Mouse (Mus musculus) cerebellum, adult 2 months (tissue): ENCODE results near the gene Hat1.
"Not testable (repeated sequence)": the region's sequence is repeated elsewhere in the genome, so short reads cannot be mapped to it uniquely, and the experiment has no call there.

Source experiments
- CTCF ChIP-seq: fragments of 200-500 bp; IDR thresholded peaks from 2 replicates; pipeline ENCODE4 v1.5.1; 2011; ENCODE audit warnings: low read depth, mild to moderate bottlenecking, control low read depth, low read length, moderate library complexity, borderline replicate concordance; ENCODE audit not compliant: insufficient read depth
- POLR2A ChIP-seq: fragments of 200-500 bp; IDR thresholded peaks from 2 replicates; pipeline ENCODE4 v1.6.1; 2011; ENCODE audit warnings: low read length, control low read depth, borderline replicate concordance; ENCODE audit not compliant: insufficient read depth

DNA sequence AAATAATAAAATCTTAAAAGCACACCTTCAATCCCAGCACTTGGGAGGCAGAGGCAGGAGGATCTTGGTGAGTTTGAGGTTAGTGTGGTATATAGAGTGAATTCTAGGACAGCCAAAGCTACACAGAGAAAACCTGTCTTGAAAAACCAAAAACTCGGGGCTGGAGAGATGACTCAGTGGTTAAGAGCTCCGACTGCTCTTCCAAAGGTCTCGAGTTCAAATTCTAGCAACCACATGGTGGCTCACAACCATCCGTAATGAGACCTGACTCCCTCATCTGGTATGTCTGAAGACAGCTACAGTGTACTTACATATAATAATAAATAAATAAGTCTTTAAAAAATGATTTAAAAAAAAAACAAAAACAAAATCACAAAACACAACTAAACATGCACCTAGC, 16.5 kb upstream of the Hat1 start:
- TF ChIP-seq CTCF, POLR2A: not testable (repeated sequence)
